Mouse (Mus musculus): ENCODE data around the gene Hsf2bp. TPM values are rescaled to one million over a fixed set of nuclear protein-coding genes. Genes with fewer than 3 reads are reported as not detected.

Hsf2bp gene
- total and polyA plus RNA-seq, 2 experiments from 2014 or later: 0.16 to 1.3 TPM

GRCm38 (mm10) chr17:31977131-31977530, 59.0 kb downstream of the Hsf2bp start:
- Histone ChIP-seq H3K4me3 (ENCODE audit: low read depth, low read length) (no peak overlapping the region), H3K4me2 (ENCODE audit: low read depth, low read length, poor library complexity, severe bottlenecking) (no peak overlapping the region), H3K27me3 (ENCODE audit: insufficient read depth, low read length) (no peaks in the 10 kb centered on the region), H3K4me1 (ENCODE audit: insufficient read depth, low read length) (no peaks in the 10 kb centered on the region), H3K9ac (replicated peaks; ENCODE audit: low read length, poor library complexity, severe bottlenecking) (no peak overlapping the region), H3K9me3 (ENCODE audit: low read length) (no peaks in the 10 kb centered on the region), H3K27ac (ENCODE audit: low read depth, low read length) (no peak overlapping the region), H3K36me3 (ENCODE audit: insufficient read depth, low read length) (no peaks in the 10 kb centered on the region)
- no peak for TF ChIP-seq CTCF (IDR thresholded peaks at IDR 0.05)
- no peak for DNase-seq (ENCODE audit: low spot score)
- no peak for ATAC-seq (ENCODE audit: low FRiP score)

GRCm38 (mm10) chr17:31976501-31976900, 59.6 kb downstream of the Hsf2bp start:
- no peaks in the 10 kb centered on the region for H3K27me3 ChIP-seq (ENCODE audit: insufficient read depth, low read length)
- ATAC-seq (ENCODE audit: low FRiP score): no peak

GRCm38 (mm10) chr17:31974694-31975093, 61.5 kb downstream of the Hsf2bp start:
- no peaks in the 10 kb centered on the region for H3K27me3 ChIP-seq (ENCODE audit: insufficient read depth, low read length)
- WGBS: 78% methylated on average over 5 of the region's 5 CpGs
- no peak overlapping the region for H3K9ac ChIP-seq (replicated peaks; ENCODE audit: low read length, poor library complexity, severe bottlenecking)
- ATAC-seq (ENCODE audit: low FRiP score) (no peak), DNase-seq (ENCODE audit: low spot score) (no peak)
- H3K4me1 ChIP-seq (ENCODE audit: insufficient read depth, low read length): no peaks in the 10 kb centered on the region
- H3K27ac ChIP-seq (ENCODE audit: low read depth, low read length): no peak overlapping the region
- no peak for TF ChIP-seq CTCF (IDR thresholded peaks at IDR 0.05)
- no peaks in the 10 kb centered on the region for H3K36me3 ChIP-seq (ENCODE audit: insufficient read depth, low read length)
- no peak overlapping the region for H3K4me2 ChIP-seq (ENCODE audit: low read depth, low read length, poor library complexity, severe bottlenecking)
- no peaks in the 10 kb centered on the region for H3K9me3 ChIP-seq (ENCODE audit: low read length)
- H3K4me3 ChIP-seq (ENCODE audit: low read depth, low read length): no peak overlapping the region

More at GRCm38 (mm10) chr17:31976501-31976900, 59.6 kb downstream of the Hsf2bp start:
- Histone ChIP-seq H3K27ac (ENCODE audit: low read depth, low read length) (no peak overlapping the region), H3K4me3 (ENCODE audit: low read depth, low read length) (no peak overlapping the region), H3K4me1 (ENCODE audit: insufficient read depth, low read length) (no peaks in the 10 kb centered on the region), H3K9ac (replicated peaks; ENCODE audit: low read length, poor library complexity, severe bottlenecking) (no peak overlapping the region), H3K9me3 (ENCODE audit: low read length) (no peaks in the 10 kb centered on the region), H3K4me2 (ENCODE audit: low read depth, low read length, poor library complexity, severe bottlenecking) (no peak overlapping the region), H3K36me3 (ENCODE audit: insufficient read depth, low read length) (no peaks in the 10 kb centered on the region)
- 74% methylated on average over 6 of the region's 6 CpGs for WGBS
- DNase-seq (ENCODE audit: low spot score): no peak
- no peak for TF ChIP-seq CTCF (IDR thresholded peaks at IDR 0.05)

GRCm38 (mm10) chr17:31973664-31974230, 62.4 kb downstream of the Hsf2bp start:
- DNase-seq (ENCODE audit: low spot score) (no peak), ATAC-seq (ENCODE audit: low FRiP score) (no peak)
- 75% methylated on average over 7 of the region's 7 CpGs for WGBS
- H3K4me2 ChIP-seq (ENCODE audit: low read depth, low read length, poor library complexity, severe bottlenecking): no peak overlapping the region
- H3K9me3 ChIP-seq (ENCODE audit: low read length): no peaks in the 10 kb centered on the region
- H3K36me3 ChIP-seq (ENCODE audit: insufficient read depth, low read length): no peaks in the 10 kb centered on the region
- no peak overlapping the region for H3K4me3 ChIP-seq (ENCODE audit: low read depth, low read length)
- H3K27me3 ChIP-seq (ENCODE audit: insufficient read depth, low read length): no peaks in the 10 kb centered on the region
- TF ChIP-seq CTCF (IDR thresholded peaks at IDR 0.05): no peak
- H3K27ac ChIP-seq (ENCODE audit: low read depth, low read length): no peak overlapping the region
- H3K9ac ChIP-seq (replicated peaks; ENCODE audit: low read length, poor library complexity, severe bottlenecking): no peak overlapping the region
- H3K4me1 ChIP-seq (ENCODE audit: insufficient read depth, low read length): no peaks in the 10 kb centered on the region

- no peaks in the 10 kb centered on the region for H3K4me1 ChIP-seq (ENCODE audit: insufficient read depth, low read length)
- no peaks in the 10 kb centered on the region for H3K27me3 ChIP-seq (ENCODE audit: insufficient read depth, low read length)
- DNase-seq (ENCODE audit: low spot score) (no peak), ATAC-seq (ENCODE audit: low FRiP score) (no peak)
- no peak overlapping the region for H3K9ac ChIP-seq (replicated peaks; ENCODE audit: low read length, poor library complexity, severe bottlenecking)
- H3K27ac ChIP-seq (ENCODE audit: low read depth, low read length): no peak overlapping the region
- no peaks in the 10 kb centered on the region for H3K9me3 ChIP-seq (ENCODE audit: low read length)
- no peak for TF ChIP-seq CTCF (IDR thresholded peaks at IDR 0.05)
- no peaks in the 10 kb centered on the region for H3K36me3 ChIP-seq (ENCODE audit: insufficient read depth, low read length)
- H3K4me2 ChIP-seq (ENCODE audit: low read depth, low read length, poor library complexity, severe bottlenecking): no peak overlapping the region
- no peak overlapping the region for H3K4me3 ChIP-seq (ENCODE audit: low read depth, low read length)
- WGBS: 89% methylated on average over 2 of the region's 2 CpGs
Observed at GRCm38 (mm10) chr17:31970890-31971289, 65.3 kb downstream of the Hsf2bp start.

- 91% methylated on average over 1 of the region's 1 CpGs for WGBS
- Histone ChIP-seq H3K27ac (ENCODE audit: low read depth, low read length) (no peak overlapping the region), H3K9ac (replicated peaks; ENCODE audit: low read length, poor library complexity, severe bottlenecking) (no peak overlapping the region), H3K4me1 (ENCODE audit: insufficient read depth, low read length) (no peaks in the 10 kb centered on the region), H3K27me3 (ENCODE audit: insufficient read depth, low read length) (no peaks in the 10 kb centered on the region), H3K4me3 (ENCODE audit: low read depth, low read length) (no peak overlapping the region), H3K36me3 (ENCODE audit: insufficient read depth, low read length) (no peaks in the 10 kb centered on the region), H3K4me2 (ENCODE audit: low read depth, low read length, poor library complexity, severe bottlenecking) (no peak overlapping the region), H3K9me3 (ENCODE audit: low read length) (no peaks in the 10 kb centered on the region)
- ATAC-seq (ENCODE audit: low FRiP score): no peak
- DNase-seq (ENCODE audit: low spot score): no peak
- no peak for TF ChIP-seq CTCF (IDR thresholded peaks at IDR 0.05)
Observed at GRCm38 (mm10) chr17:31968801-31969200, 67.3 kb downstream of the Hsf2bp start.
